Comparison of ENCODE assay signal across 11 mouse cellular contexts in the genomic region with DNA sequence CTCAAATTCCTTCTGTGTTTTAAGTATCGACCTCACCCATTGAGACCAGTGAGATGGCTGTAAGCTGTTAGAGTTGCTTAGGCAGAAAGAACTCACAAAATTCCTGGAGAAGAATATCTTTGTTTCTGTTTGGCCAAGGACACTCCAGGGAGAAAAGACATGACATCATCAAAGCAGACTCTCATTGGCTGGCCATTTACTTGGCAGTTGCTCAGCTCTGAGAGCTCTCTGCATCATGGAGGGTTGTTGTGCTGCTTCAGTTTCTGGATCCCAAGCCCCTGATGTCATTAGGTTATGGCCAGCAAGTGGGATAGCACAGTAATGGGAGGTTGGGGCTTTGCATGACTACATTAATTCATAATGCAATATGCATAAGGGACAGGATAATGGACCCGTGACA. TPM values are rescaled to one million over a fixed set of nuclear protein-coding genes. Genes with fewer than 3 reads are reported as not detected.
DNase-seq lines count a peak whose midpoint lies in the region; ATAC-seq and TF ChIP-seq lines count a peak whose summit lies in the region.
"Had no signal": no experiment of that assay in that cellular context is flagged by ENCODE, and none has a peak within 500 bp of the region (broad histone marks: within the 10 kb centered on the region; RNA-seq: fewer than 3 reads in every experiment).

No protein-coding gene starts in this region.

- H3K4me2 ChIP-seq in hindbrain, postnatal 0 days (ENCODE audit: low read depth, low read length) = no peak overlapping the region
- no peak overlapping the region for H3K4me2 ChIP-seq in hindbrain, embryonic 11.5 days (replicated peaks; ENCODE audit: low read depth, low read length)
- H3K4me2 ChIP-seq: liver, embryonic 15.5 days had no signal

- 86% methylated on average over 2 of the region's 2 CpGs for WGBS in hindbrain, postnatal 0 days
- WGBS in hindbrain, embryonic 11.5 days = 81% methylated on average over 2 of the region's 2 CpGs

- no peak overlapping the region for H3K4me3 ChIP-seq in hindbrain, postnatal 0 days (ENCODE audit: low read length)
- no peak overlapping the region for H3K4me3 ChIP-seq in hindbrain, embryonic 11.5 days (ENCODE audit: low read depth, low read length)
- H3K4me3 ChIP-seq: heart, adult 2 months; liver, embryonic 15.5 days had no signal

- DNase-seq in adrenal gland, postnatal 14 days = peak; percentile 33
- DNase-seq in adrenal gland, adult 8-10 months = no peak
- peak; percentile 53 for DNase-seq in hindbrain, postnatal 0 days (ENCODE audit: low spot score)
- no peak for DNase-seq in hindbrain, embryonic 11.5 days (ENCODE audit: low spot score)
- DNase-seq in 3T3-L1 (ENCODE audit: low read depth, low spot score) = peak; percentile 17
- DNase-seq in gastrocnemius, postnatal 25 days = peak; percentile 45
- DNase-seq: cerebellum, postnatal 14 days had no signal

- H3K4me1 ChIP-seq in hindbrain, postnatal 0 days (ENCODE audit: insufficient read depth, low read length) = no peaks in the 10 kb centered on the region
- no peaks in the 10 kb centered on the region for H3K4me1 ChIP-seq in hindbrain, embryonic 11.5 days (replicated peaks; ENCODE audit: control insufficient read depth, insufficient read depth, low read length)
- H3K4me1 ChIP-seq: liver, embryonic 15.5 days had no signal

- H3K36me3 ChIP-seq in hindbrain, postnatal 0 days (ENCODE audit: insufficient read depth, low read length) = no peaks in the 10 kb centered on the region
- no peaks in the 10 kb centered on the region for H3K36me3 ChIP-seq in hindbrain, embryonic 11.5 days (ENCODE audit: control insufficient read depth, insufficient read depth, low read length)
- H3K36me3 ChIP-seq: liver, embryonic 15.5 days had no signal

- H3K27ac ChIP-seq in hindbrain, postnatal 0 days = no peak overlapping the region
- no peak overlapping the region for H3K27ac ChIP-seq in hindbrain, embryonic 11.5 days (ENCODE audit: low read depth, low read length)
- H3K27ac ChIP-seq: heart, adult 2 months; liver, embryonic 15.5 days had no signal

- peak; percentile 75 for ATAC-seq in hindbrain, postnatal 0 days
- ATAC-seq in hindbrain, embryonic 11.5 days (ENCODE audit: low FRiP score) = no peak
- ATAC-seq in granulocyte monocyte progenitor cell, adult 5-6 weeks (replicated peaks; ENCODE audit: poor library complexity, severe bottlenecking) = no peak
- no peak for ATAC-seq in activated CD4-positive, CD25-positive, alpha-beta regulatory T cell, adult 4 months

- no peak for TF ChIP-seq CTCF in hindbrain, postnatal 0 days (IDR thresholded peaks at IDR 0.05; ENCODE audit: low read depth)

- H3K9ac ChIP-seq in hindbrain, postnatal 0 days (replicated peaks; ENCODE audit: low read length) = no peak overlapping the region
- no peak overlapping the region for H3K9ac ChIP-seq in hindbrain, embryonic 11.5 days (ENCODE audit: low read depth, low read length)
- H3K9ac ChIP-seq: liver, embryonic 15.5 days had no signal

- no peaks in the 10 kb centered on the region for H3K27me3 ChIP-seq in hindbrain, postnatal 0 days (ENCODE audit: insufficient read depth, low read length)
- H3K27me3 ChIP-seq in hindbrain, embryonic 11.5 days (ENCODE audit: control insufficient read depth, insufficient read depth, low read length) = no peaks in the 10 kb centered on the region
- H3K27me3 ChIP-seq: liver, embryonic 15.5 days had no signal

- H3K9me3 ChIP-seq in hindbrain, postnatal 0 days (ENCODE audit: low read length) = no peaks in the 10 kb centered on the region
- H3K9me3 ChIP-seq in hindbrain, embryonic 11.5 days (ENCODE audit: control insufficient read depth, low read length) = no peaks in the 10 kb centered on the region
- H3K9me3 ChIP-seq: liver, embryonic 15.5 days had no signal

RNA-seq across cellular contexts. Expression of a gene that starts 35.9 kb away (rescaled TPM):
- 33.5 and 47.5 TPM in 2 replicates for total RNA-seq in adrenal gland, postnatal 14 days (2021)
- 10 to 100 TPM; 52.6 to 77.9 (median 66.4) TPM for total RNA-seq in adrenal gland, adult 8-10 months (2022)
- 10.1 and 20.6 TPM in 2 replicates for total RNA-seq in hindbrain, postnatal 0 days (2014; rRNA removed)
- 2.4 and 2.5 TPM in 2 replicates for polyA plus RNA-seq in hindbrain, postnatal 0 days (2015; fragmentation: Nextera tagmentation; extraction: Ambion mirVana)
- polyA plus RNA-seq in hindbrain, embryonic 11.5 days (2014; fragmentation: Nextera tagmentation; extraction: Ambion mirVana) = 4.0 and 8.2 TPM in 2 replicates
- 100 to 1,000 TPM; 131 to 158 TPM for total RNA-seq in gastrocnemius, postnatal 25 days (2021)
- total RNA-seq in granulocyte monocyte progenitor cell, adult 5-6 weeks (2014; fragmentation: Nextera tagmentation) = 37.3 and 41.6 TPM in 2 replicates
- 26.5 and 29.9 TPM in 2 replicates for total RNA-seq in granulocyte monocyte progenitor cell, adult 5-6 weeks (2017)
- polyA plus RNA-seq in activated CD4-positive, CD25-positive, alpha-beta regulatory T cell, adult 4 months (2017; shearing (Covaris generic)) = 10 to 100 TPM in 1 of 2 experiments, 1 to 10 TPM in 1; 6.3 to 10.5 TPM

Comparison
In these comparisons a context has a peak if more than half of its experiments do, and no peak if none do; other contexts are left out.
1. DNase-seq: peak in adrenal gland, postnatal 14 days (single experiment), hindbrain, postnatal 0 days (single experiment), 3T3-L1 (single experiment) and gastrocnemius, postnatal 25 days (single experiment); none in adrenal gland, adult 8-10 months (single experiment) and hindbrain, embryonic 11.5 days (single experiment).